Mouse (Mus musculus) stomach, embryonic 15.5 days (tissue): ENCODE data around the gene Anapc5. TPM values are rescaled to one million over a fixed set of nuclear protein-coding genes. Genes with fewer than 3 reads are reported as not detected.

ENCODE experiments used
- ATAC-seq: fragments of 200-750 bp; cut with Nextera tagmentation; 2 replicates; pipeline ENCODE4 v1.8.0; 2017; ENCODE audit warnings: low read depth, moderate number of reproducible peaks, moderate TSS enrichment; ENCODE audit not compliant: insufficient read depth, low FRiP score
- H3K27ac ChIP-seq: fragments of 300-500 bp; sonication (generic); 2 replicates; pipeline ENCODE4 v1.5.1; 2015; ENCODE audit warnings: mild to moderate bottlenecking, inconsistent platforms
- H3K27me3 ChIP-seq: fragments of 300-500 bp; sonication (generic); replicated peaks from 2 replicates; pipeline ENCODE4 v1.6.1; 2015; ENCODE audit warnings: inconsistent platforms
- H3K36me3 ChIP-seq: fragments of 300-500 bp; sonication (generic); 2 replicates; pipeline ENCODE4 v1.6.1; 2015; ENCODE audit warnings: inconsistent platforms
- H3K4me1 ChIP-seq: fragments of 300-500 bp; sonication (generic); 2 replicates; pipeline ENCODE4 v1.6.1; 2015; ENCODE audit warnings: inconsistent platforms
- H3K4me2 ChIP-seq: fragments of 300-500 bp; sonication (generic); 2 replicates; pipeline ENCODE4 v1.6.1; 2015; ENCODE audit warnings: mild to moderate bottlenecking, inconsistent platforms
- H3K4me3 ChIP-seq: fragments of 300-500 bp; sonication (generic); replicated peaks from 2 replicates; pipeline ENCODE4 v1.5.1; 2015; ENCODE audit warnings: inconsistent platforms
- H3K9ac ChIP-seq: fragments of 300-500 bp; sonication (generic); 2 replicates; pipeline ENCODE4 v1.6.1; 2015; ENCODE audit warnings: inconsistent platforms
- H3K9me3 ChIP-seq: fragments of 300-500 bp; sonication (generic); 2 replicates; pipeline ENCODE4 v1.6.1; 2016; ENCODE audit warnings: inconsistent platforms
- WGBS: fragments of 180-500 bp; shearing (Covaris S2); methylation state at CpG from one replicate; pipeline ENCODE4 v1.1.7; 2015; 5-methylcytosine and 5-hydroxymethylcytosine counted together
- polyA plus RNA-seq: library from polyadenylated mRNA; unstranded; fragments of >200 nt; fragmentation: Nextera tagmentation; extraction: Ambion mirVana; gene quantifications from 2 replicates; pipeline ENCODE4 v1.2.1, GENCODE M21; 2015

The Anapc5 gene
- polyA plus RNA-seq, 1 experiment from 2014 or later, result 384 TPM

GRCm38 (mm10) chr5:122824450-122824849 is 3.3 kb upstream of the Anapc5 start:
- Histone ChIP-seq H3K4me2 (no peak overlapping the region), H3K27me3 (no peaks in the 10 kb centered on the region), H3K9ac (no peak overlapping the region), H3K27ac (no peak overlapping the region), H3K4me3 (no peak overlapping the region), H3K4me1 (peaks cover 7% of the 10 kb centered on the region; the same call in 1 of the 2 replicates), H3K9me3 (no peaks in the 10 kb centered on the region), H3K36me3 (no peaks in the 10 kb centered on the region)
- WGBS, result 65% methylated on average over 6 of the region's 6 CpGs
- ATAC-seq, result no peak

GRCm38 (mm10) chr5:122823976-122824375 is 2.8 kb upstream of the Anapc5 start:
- no peaks in the 10 kb centered on the region for H3K9me3 ChIP-seq
- H3K27me3 ChIP-seq, result no peaks in the 10 kb centered on the region
- no peak for ATAC-seq

DNA sequence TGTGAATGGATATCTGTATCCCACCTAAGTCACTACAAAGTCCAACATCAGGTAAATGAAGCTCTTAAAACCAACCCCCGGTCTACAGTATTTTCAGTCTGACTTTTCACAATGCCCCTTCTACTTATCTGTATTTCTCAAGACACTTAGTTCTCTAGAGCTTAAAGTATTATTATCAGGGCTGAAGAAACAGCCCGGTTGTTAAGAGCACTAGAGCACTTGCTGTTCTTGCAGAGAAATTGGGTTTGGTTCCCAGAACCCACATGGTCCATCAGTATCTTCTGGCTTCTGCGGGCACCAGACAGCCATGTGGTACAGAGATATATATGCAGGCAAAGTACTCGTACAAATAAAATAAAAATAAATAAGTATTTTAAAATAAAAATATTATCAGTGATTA is 1.3 kb upstream of the Anapc5 start:
- peaks cover 14% of the 10 kb centered on the region for H3K36me3 ChIP-seq
- no peak overlapping the region for H3K27ac ChIP-seq
- H3K4me3 ChIP-seq, result no peak overlapping the region
- 88% methylated on average over 4 of the region's 4 CpGs for WGBS
- H3K4me2 ChIP-seq, result no peak overlapping the region
- H3K9me3 ChIP-seq, result no peaks in the 10 kb centered on the region
- ATAC-seq, result no peak
- H3K27me3 ChIP-seq, result no peaks in the 10 kb centered on the region
- peaks cover 10% of the 10 kb centered on the region; the same call in 1 of the 2 replicates for H3K4me1 ChIP-seq
- H3K9ac ChIP-seq, result no peak overlapping the region

More at GRCm38 (mm10) chr5:122823976-122824375, 2.8 kb upstream of the Anapc5 start:
- 74% methylated on average over 1 of the region's 1 CpGs for WGBS
- Histone ChIP-seq H3K27ac (no peak overlapping the region), H3K9ac (no peak overlapping the region), H3K36me3 (no peaks in the 10 kb centered on the region), H3K4me2 (no peak overlapping the region), H3K4me3 (no peak overlapping the region), H3K4me1 (peaks cover 10% of the 10 kb centered on the region; the same call in 1 of the 2 replicates)

DNA sequence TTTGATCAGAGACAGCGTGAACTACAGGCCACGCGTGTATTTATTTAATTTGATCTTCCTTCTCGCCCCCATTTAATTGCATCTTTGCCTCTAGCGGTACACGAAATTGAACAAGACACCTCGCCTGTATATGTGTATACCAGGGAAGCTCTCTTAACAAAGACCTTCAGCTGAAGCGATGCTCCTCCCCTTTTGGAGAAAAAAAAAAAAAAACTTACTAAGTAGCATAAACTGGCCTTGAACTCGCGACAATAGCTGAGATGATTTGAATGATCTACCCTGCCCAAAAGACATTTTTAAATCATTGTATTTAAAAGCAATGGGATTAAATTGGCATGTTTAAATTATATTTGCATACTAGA is 366 bp upstream of the Anapc5 start:
- Histone ChIP-seq H3K9ac (peak overlapping the region; percentile 30; the same call in 1 of the 2 replicates), H3K27me3 (no peaks in the 10 kb centered on the region), H3K4me1 (peaks cover 10% of the 10 kb centered on the region; the same call in 1 of the 2 replicates), H3K4me3 (peak overlapping the region; percentile 87), H3K9me3 (no peaks in the 10 kb centered on the region), H3K4me2 (peak overlapping the region; percentile 61), H3K27ac (peak overlapping the region; percentile 98), H3K36me3 (peaks cover 18% of the 10 kb centered on the region)
- WGBS, result 0% methylated on average over 10 of the region's 10 CpGs
- peak; percentile 49; the same call in 1 of the 2 replicates for ATAC-seq

GRCm38 (mm10) chr5:122812699-122813098 is 8.4 kb downstream of the Anapc5 start:
- ATAC-seq, result no peak
- no peak overlapping the region for H3K4me2 ChIP-seq
- 79% methylated on average over 3 of the region's 3 CpGs for WGBS
- no peak overlapping the region for H3K9ac ChIP-seq
- H3K27me3 ChIP-seq, result no peaks in the 10 kb centered on the region
- no peaks in the 10 kb centered on the region for H3K4me1 ChIP-seq
- H3K4me3 ChIP-seq, result no peak overlapping the region
- H3K9me3 ChIP-seq, result no peaks in the 10 kb centered on the region
- peaks cover 51% of the 10 kb centered on the region for H3K36me3 ChIP-seq
- no peak overlapping the region for H3K27ac ChIP-seq

- no peak for ATAC-seq
- no peak overlapping the region for H3K27ac ChIP-seq
- no peak overlapping the region for H3K4me2 ChIP-seq
- H3K9me3 ChIP-seq, result no peaks in the 10 kb centered on the region
- H3K27me3 ChIP-seq, result no peaks in the 10 kb centered on the region
- peaks cover 49% of the 10 kb centered on the region for H3K36me3 ChIP-seq
- no peaks in the 10 kb centered on the region for H3K4me1 ChIP-seq
- H3K4me3 ChIP-seq, result no peak overlapping the region
- no peak overlapping the region for H3K9ac ChIP-seq
- 88% methylated on average over 9 of the region's 9 CpGs for WGBS
These were observed 9.6 kb downstream of the Anapc5 start for GRCm38 (mm10) chr5:122811364-122812079.

GRCm38 (mm10) chr5:122805503-122805902 is 15.6 kb downstream of the Anapc5 start:
- Histone ChIP-seq H3K36me3 (peaks cover 56% of the 10 kb centered on the region), H3K27me3 (no peaks in the 10 kb centered on the region), H3K4me3 (no peak overlapping the region), H3K9ac (no peak overlapping the region), H3K27ac (no peak overlapping the region), H3K9me3 (no peaks in the 10 kb centered on the region), H3K4me2 (no peak overlapping the region), H3K4me1 (no peaks in the 10 kb centered on the region)
- no peak for ATAC-seq
- WGBS, result 65% methylated on average over 3 of the region's 3 CpGs

GRCm38 (mm10) chr5:122802706-122803105 is 18.4 kb downstream of the Anapc5 start:
- no peak for ATAC-seq
- H3K4me1 ChIP-seq, result peaks cover 14% of the 10 kb centered on the region; the same call in 1 of the 2 replicates
- 70% methylated on average over 9 of the region's 9 CpGs for WGBS
- H3K9me3 ChIP-seq, result no peaks in the 10 kb centered on the region
- no peak overlapping the region for H3K27ac ChIP-seq
- no peak overlapping the region for H3K9ac ChIP-seq
- H3K4me2 ChIP-seq, result no peak overlapping the region
- peaks cover 68% of the 10 kb centered on the region for H3K36me3 ChIP-seq
- no peak overlapping the region for H3K4me3 ChIP-seq
- no peaks in the 10 kb centered on the region for H3K27me3 ChIP-seq

DNA sequence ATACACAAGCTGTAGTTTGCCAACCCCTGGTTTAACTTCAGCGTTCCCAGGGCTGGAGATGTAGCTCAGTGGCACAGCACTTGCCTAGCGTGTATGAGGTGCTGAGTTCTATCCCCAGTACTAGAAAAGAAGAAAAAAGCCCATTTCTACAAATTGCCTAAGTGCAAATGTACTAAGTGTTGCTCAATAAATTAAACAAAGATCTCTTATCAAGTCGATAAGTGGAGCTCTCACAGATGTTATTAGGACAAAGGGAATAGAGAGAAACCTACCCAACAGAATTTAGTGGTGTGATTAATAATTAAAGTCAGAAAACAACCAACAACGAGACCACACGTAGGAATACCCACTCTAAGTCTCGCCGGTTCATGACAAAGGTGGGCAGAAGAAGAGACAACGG is 19.5 kb downstream of the Anapc5 start:
- 92% methylated on average over 8 of the region's 8 CpGs for WGBS
- H3K36me3 ChIP-seq, result peaks cover 70% of the 10 kb centered on the region

DNA sequence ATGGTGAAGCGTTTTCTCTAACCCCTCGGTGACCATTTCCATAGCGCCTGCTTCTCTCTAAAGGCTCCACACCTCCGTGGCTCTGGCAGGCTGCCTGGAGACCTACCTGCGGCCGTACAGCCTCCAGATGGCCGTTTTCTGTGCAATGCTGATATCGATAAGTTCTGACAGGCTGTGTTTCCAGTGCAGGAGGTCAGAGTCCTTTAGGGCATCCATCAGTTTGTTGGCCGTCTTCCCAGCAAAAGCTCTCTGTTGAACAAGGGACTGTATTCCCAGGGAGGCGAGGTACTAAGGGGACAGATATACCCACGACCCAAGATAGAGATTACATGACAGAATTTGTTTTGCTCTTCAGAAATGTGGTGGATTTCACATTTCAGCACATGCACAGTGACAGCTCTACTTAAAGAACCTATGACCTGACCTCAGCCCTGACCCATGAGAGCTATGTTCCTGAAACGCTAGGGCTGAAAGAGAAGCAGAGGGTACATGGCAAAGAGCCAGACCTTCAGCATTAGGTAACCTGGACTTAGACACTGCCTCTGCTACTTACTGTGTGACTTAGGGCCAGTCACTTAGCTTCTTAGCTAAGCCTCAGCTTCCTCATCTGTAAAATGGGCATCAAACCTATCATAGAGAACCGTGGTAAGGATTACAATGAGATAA is 20.7 kb downstream of the Anapc5 start:
- ATAC-seq, result peak; percentile 42; the same call in 1 of the 2 replicates
- H3K27ac ChIP-seq, result peak overlapping the region; percentile 21; the same call in 1 of the 2 replicates
- 68% methylated on average over 13 of the region's 13 CpGs for WGBS
- H3K9ac ChIP-seq, result no peak overlapping the region
- H3K27me3 ChIP-seq, result no peaks in the 10 kb centered on the region
- H3K4me3 ChIP-seq, result no peak overlapping the region
- H3K4me2 ChIP-seq, result no peak overlapping the region
- peaks cover 14% of the 10 kb centered on the region; the same call in 1 of the 2 replicates for H3K4me1 ChIP-seq
- H3K36me3 ChIP-seq, result peaks cover 75% of the 10 kb centered on the region
- no peaks in the 10 kb centered on the region for H3K9me3 ChIP-seq

More for the DNA sequence above, 19.5 kb downstream of the Anapc5 start:
- H3K4me1 ChIP-seq, result peaks cover 14% of the 10 kb centered on the region; the same call in 1 of the 2 replicates
- H3K9ac ChIP-seq, result no peak overlapping the region
- H3K4me2 ChIP-seq, result no peak overlapping the region
- no peaks in the 10 kb centered on the region for H3K9me3 ChIP-seq
- no peak for ATAC-seq
- H3K4me3 ChIP-seq, result no peak overlapping the region
- H3K27me3 ChIP-seq, result no peaks in the 10 kb centered on the region
- no peak overlapping the region for H3K27ac ChIP-seq

GRCm38 (mm10) chr5:122799379-122800344 is 21.5 kb downstream of the Anapc5 start:
- Histone ChIP-seq H3K9ac (no peak overlapping the region), H3K36me3 (peaks cover 70% of the 10 kb centered on the region), H3K4me3 (no peak overlapping the region), H3K4me1 (peaks cover 14% of the 10 kb centered on the region; the same call in 1 of the 2 replicates), H3K27ac (0 out of 2 replicates have a peak overlapping the region, but pooled peaks have one; percentile 14), H3K27me3 (no peaks in the 10 kb centered on the region), H3K9me3 (no peaks in the 10 kb centered on the region), H3K4me2 (no peak overlapping the region)
- 0 out of 2 replicates have a peak, but pooled peaks have one; percentile 6 for ATAC-seq
- 80% methylated on average over 17 of the region's 17 CpGs for whole genome bisulfite sequencing
